Mouse (Mus musculus) liver, embryonic 12.5 days (tissue): Measurements from ENCODE around the gene Klk1b8. TPM values are rescaled to one million over a fixed set of nuclear protein-coding genes. Genes with fewer than 3 reads are reported as not detected.

ENCODE experiments used
- polyA plus RNA-seq: library from polyadenylated mRNA; unstranded; fragments of >200 nt; fragmentation: Nextera tagmentation; extraction: Ambion mirVana; gene quantifications from 2 replicates; pipeline ENCODE4 v1.2.1, GENCODE M21; 2016

The Klk1b8 gene
- polyA plus RNA-seq, 1 experiment from 2014 or later: not detected

Other genes starting within 250 kb of the Klk1b8 start
- gene Klk13, start 238.1 kb upstream of the Klk1b8 start, polyA plus RNA-seq: 0.10 and 0.27 TPM in 2 replicates
- not detected in 2 replicates for gene Klk12, start 181.8 kb upstream of the Klk1b8 start, polyA plus RNA-seq
- not detected in 2 replicates for gene Klk11, start 176.1 kb upstream of the Klk1b8 start, polyA plus RNA-seq
- gene Klk10, start 169.6 kb upstream of the Klk1b8 start, polyA plus RNA-seq: not detected in 2 replicates
- gene Klk9, start 158.8 kb upstream of the Klk1b8 start, polyA plus RNA-seq: not detected in 2 replicates
- 16.0 and 17.3 TPM in 2 replicates for gene Klk8, start 153.1 kb upstream of the Klk1b8 start, polyA plus RNA-seq
- not detected in 2 replicates for gene Klk7, start 139.4 kb upstream of the Klk1b8 start, polyA plus RNA-seq
- not detected in 2 replicates for gene Klk6, start 126.2 kb upstream of the Klk1b8 start, polyA plus RNA-seq
- not detected in 2 replicates for gene Klk5, start 108.7 kb upstream of the Klk1b8 start, polyA plus RNA-seq
- not detected in 2 replicates for gene Klk4, start 69.5 kb upstream of the Klk1b8 start, polyA plus RNA-seq
- not detected in 2 replicates for gene Klk15, start 16.9 kb upstream of the Klk1b8 start, polyA plus RNA-seq
- gene Klk1b1, start 16.1 kb downstream of the Klk1b8 start, polyA plus RNA-seq: not detected in 2 replicates
- gene Klk1b9, start 25.4 kb downstream of the Klk1b8 start, polyA plus RNA-seq: not detected in 2 replicates
- gene Klk1b11, start 45.2 kb downstream of the Klk1b8 start, polyA plus RNA-seq: not detected in 2 replicates
- not detected in 2 replicates for gene Klk1b26, start 61.5 kb downstream of the Klk1b8 start, polyA plus RNA-seq
- not detected in 2 replicates for gene Klk1b27, start 101.6 kb downstream of the Klk1b8 start, polyA plus RNA-seq
- not detected in 2 replicates for gene Klk1b21, start 151.7 kb downstream of the Klk1b8 start, polyA plus RNA-seq
- not detected in 2 replicates for gene Klk1b22, start 162.0 kb downstream of the Klk1b8 start, polyA plus RNA-seq
- gene Klk1b16, start 186.1 kb downstream of the Klk1b8 start, polyA plus RNA-seq: not detected in 2 replicates
- not detected in 2 replicates for gene Klk1b24, start 237.6 kb downstream of the Klk1b8 start, polyA plus RNA-seq
- gene Klk1b3, start 247.5 kb downstream of the Klk1b8 start, polyA plus RNA-seq: not detected in 2 replicates